Mouse (Mus musculus): Measurements from ENCODE around the gene 4930595M18Rik. TPM values are rescaled to one million over a fixed set of nuclear protein-coding genes. Genes with fewer than 3 reads are reported as not detected.

4930595M18Rik gene
- total RNA-seq (2014; rRNA removed): not detected in 2 replicates
- not detected in 2 replicates for polyA plus RNA-seq (2015; fragmentation: Nextera tagmentation; extraction: Ambion mirVana)

DNA sequence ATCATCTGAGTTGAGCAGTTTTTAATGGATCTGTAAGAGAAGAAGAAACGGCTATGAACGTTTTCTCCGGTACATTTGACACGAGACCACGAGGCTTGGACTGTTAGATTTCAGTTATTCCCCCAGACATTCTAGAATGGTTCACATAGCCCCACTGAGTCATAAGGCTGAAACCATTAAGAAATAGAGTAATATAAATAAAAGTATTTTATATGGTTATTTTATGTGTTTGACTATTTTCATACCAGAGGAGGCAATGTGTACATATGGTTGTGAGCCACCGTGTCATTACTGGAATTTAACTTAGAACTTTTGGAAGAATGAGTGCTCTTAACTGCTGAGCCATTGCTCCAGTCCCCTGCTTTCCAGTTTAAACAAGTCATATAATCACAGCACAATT lies at the start of gene 4930595M18Rik:
Gene 4930595M18Rik (minus strand): TSS at position 101 of the 400 bp plus-strand sequence.
- no peak for TF ChIP-seq CTCF (IDR thresholded peaks at IDR 0.05)
- no peaks in the 10 kb centered on the region for H3K36me3 ChIP-seq (ENCODE audit: insufficient read depth, low read length)
- no peak for DNase-seq (ENCODE audit: low spot score)

DNA sequence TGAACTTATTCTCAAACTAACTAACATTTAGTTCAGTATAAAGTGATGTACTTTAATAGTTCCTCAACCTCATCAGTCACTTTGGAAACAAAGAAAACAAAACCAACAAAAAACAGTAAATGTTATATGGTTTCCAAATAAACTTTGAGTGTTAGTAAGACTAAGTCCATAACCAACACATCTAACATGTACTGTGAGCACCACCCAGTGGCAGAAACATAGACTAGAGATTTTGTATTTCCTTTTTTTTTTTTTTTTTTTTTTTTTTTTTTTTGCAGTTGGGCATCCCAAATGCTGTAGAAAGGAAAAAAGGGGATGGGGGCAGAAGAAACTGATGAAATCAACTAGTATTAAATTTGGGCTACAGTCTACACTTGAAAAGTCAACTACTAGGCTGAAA lies 14.6 kb upstream of the 4930595M18Rik start:
- Histone ChIP-seq H3K4me1 (ENCODE audit: insufficient read depth, low read length) (no peaks in the 10 kb centered on the region), H3K36me3 (ENCODE audit: insufficient read depth, low read length) (no peaks in the 10 kb centered on the region), H3K27me3 (ENCODE audit: insufficient read depth, low read length) (no peaks in the 10 kb centered on the region), H3K9ac (replicated peaks; ENCODE audit: low read length, poor library complexity, severe bottlenecking) (no peak overlapping the region), H3K4me2 (ENCODE audit: low read depth, low read length, poor library complexity, severe bottlenecking) (no peak overlapping the region), H3K9me3 (ENCODE audit: low read length) (no peaks in the 10 kb centered on the region), H3K4me3 (ENCODE audit: low read depth, low read length) (no peak overlapping the region), H3K27ac (ENCODE audit: low read depth, low read length) (no peak overlapping the region)
- DNase-seq (ENCODE audit: low spot score) (peak; percentile 58), ATAC-seq (ENCODE audit: low FRiP score) (no peak)
- peak; percentile 69 for TF ChIP-seq CTCF (IDR thresholded peaks at IDR 0.05)

More for the DNA sequence above, at the start of gene 4930595M18Rik:
- Histone ChIP-seq H3K4me2 (ENCODE audit: low read depth, low read length, poor library complexity, severe bottlenecking) (no peak within 1 kb of the TSS), H3K9me3 (ENCODE audit: low read length) (no peaks in the 10 kb centered on the region), H3K27me3 (ENCODE audit: insufficient read depth, low read length) (no peaks in the 10 kb centered on the region), H3K9ac (replicated peaks; ENCODE audit: low read length, poor library complexity, severe bottlenecking) (no peak within 1 kb of the TSS), H3K4me3 (ENCODE audit: low read depth, low read length) (no peak within 1 kb of the TSS), H3K4me1 (ENCODE audit: insufficient read depth, low read length) (no peaks in the 10 kb centered on the region), H3K27ac (ENCODE audit: low read depth, low read length) (no peak within 1 kb of the TSS)
- ATAC-seq (ENCODE audit: low FRiP score): no peak
- 88% methylated on average over 6 of the region's 6 CpGs for WGBS

Data from midbrain, postnatal 0 days (tissue).